8 mouse cellular contexts compared by ENCODE assay signal in genomic region chr7:102255954-102256353, GRCm38 (mm10). TPM values are rescaled to one million over a fixed set of nuclear protein-coding genes. Genes with fewer than 3 reads are reported as not detected.
DNase-seq lines count a peak whose midpoint lies in the region; ATAC-seq lines count a peak whose summit lies in the region.

Rhog (minus strand) TSS chr7:102256054.

- H3K36me3 ChIP-seq in lung, embryonic 15.5 days: no peaks in the 10 kb centered on the region
- no peaks in the 10 kb centered on the region for H3K36me3 ChIP-seq in embryonic facial prominence, embryonic 13.5 days
- H3K36me3 ChIP-seq in heart, embryonic 15.5 days: no peaks in the 10 kb centered on the region
- no peaks in the 10 kb centered on the region for H3K36me3 ChIP-seq in neural tube, embryonic 12.5 days

- no peak within 1 kb of the TSS for H3K27ac ChIP-seq in lung, embryonic 15.5 days
- H3K27ac ChIP-seq in embryonic facial prominence, embryonic 13.5 days: no peak within 1 kb of the TSS
- H3K27ac ChIP-seq in heart, embryonic 15.5 days: no peak within 1 kb of the TSS
- H3K27ac ChIP-seq in neural tube, embryonic 12.5 days: no peak within 1 kb of the TSS

- H3K9me3 ChIP-seq in lung, embryonic 15.5 days: no peaks in the 10 kb centered on the region
- H3K9me3 ChIP-seq in embryonic facial prominence, embryonic 13.5 days: no peaks in the 10 kb centered on the region
- no peaks in the 10 kb centered on the region for H3K9me3 ChIP-seq in heart, embryonic 15.5 days (replicated peaks)
- H3K9me3 ChIP-seq in neural tube, embryonic 12.5 days: no peaks in the 10 kb centered on the region

- ATAC-seq in lung, embryonic 15.5 days (ENCODE audit: borderline replicate concordance, extremely low read depth, low FRiP score, low TSS enrichment): no peak
- no peak for ATAC-seq in embryonic facial prominence, embryonic 13.5 days (ENCODE audit: insufficient number of reproducible peaks, insufficient read depth, low FRiP score, low TSS enrichment, low read depth)
- ATAC-seq in heart, embryonic 15.5 days (replicated peaks; ENCODE audit: insufficient number of reproducible peaks, insufficient read depth, low FRiP score, low read depth): no peak
- ATAC-seq in neural tube, embryonic 12.5 days (ENCODE audit: low FRiP score, low read depth): no peak

- H3K4me3 ChIP-seq in lung, embryonic 15.5 days: no peak within 1 kb of the TSS
- no peak within 1 kb of the TSS for H3K4me3 ChIP-seq in embryonic facial prominence, embryonic 13.5 days
- H3K4me3 ChIP-seq in heart, embryonic 15.5 days: no peak within 1 kb of the TSS
- no peak within 1 kb of the TSS for H3K4me3 ChIP-seq in neural tube, embryonic 12.5 days

- DNase-seq in lung, postnatal 14 days: no peak
- DNase-seq in left cerebral cortex, postnatal 25 days (ENCODE audit: low spot score in 2 of 2): no peak
- no peak for DNase-seq in cerebellum, adult 11 months
- no peak for DNase-seq in cerebellum, adult 11-12 months

- H3K27me3 ChIP-seq in lung, embryonic 15.5 days: no peaks in the 10 kb centered on the region
- no peaks in the 10 kb centered on the region for H3K27me3 ChIP-seq in embryonic facial prominence, embryonic 13.5 days
- H3K27me3 ChIP-seq in heart, embryonic 15.5 days: peaks cover 14% of the 10 kb centered on the region; the same call in 1 of the 2 replicates
- H3K27me3 ChIP-seq in neural tube, embryonic 12.5 days (replicated peaks): no peaks in the 10 kb centered on the region

- peaks cover 4% of the 10 kb centered on the region for H3K4me1 ChIP-seq in lung, embryonic 15.5 days
- H3K4me1 ChIP-seq in embryonic facial prominence, embryonic 13.5 days: no peaks in the 10 kb centered on the region
- no peaks in the 10 kb centered on the region; the same call in 1 of the 2 replicates for H3K4me1 ChIP-seq in heart, embryonic 15.5 days (replicated peaks)
- no peaks in the 10 kb centered on the region for H3K4me1 ChIP-seq in neural tube, embryonic 12.5 days

- intact Hi-C loops in left cerebral cortex, postnatal 25 days (cut with DNase I): no loop called here

- H3K4me2 ChIP-seq in lung, embryonic 15.5 days: no peak within 1 kb of the TSS
- no peak within 1 kb of the TSS for H3K4me2 ChIP-seq in embryonic facial prominence, embryonic 13.5 days
- H3K4me2 ChIP-seq in heart, embryonic 15.5 days: no peak within 1 kb of the TSS
- no peak within 1 kb of the TSS for H3K4me2 ChIP-seq in neural tube, embryonic 12.5 days (replicated peaks)

- H3K9ac ChIP-seq in lung, embryonic 15.5 days: no peak within 1 kb of the TSS
- H3K9ac ChIP-seq in embryonic facial prominence, embryonic 13.5 days: no peak within 1 kb of the TSS
- H3K9ac ChIP-seq in heart, embryonic 15.5 days: no peak within 1 kb of the TSS
- no peak within 1 kb of the TSS for H3K9ac ChIP-seq in neural tube, embryonic 12.5 days

- WGBS in lung, embryonic 15.5 days: 71% methylated on average over 3 of the region's 3 CpGs
- 74% methylated on average over 3 of the region's 3 CpGs for WGBS in embryonic facial prominence, embryonic 13.5 days
- WGBS in heart, embryonic 15.5 days: 72% methylated on average over 3 of the region's 3 CpGs
- 80% methylated on average over 3 of the region's 3 CpGs for WGBS in neural tube, embryonic 12.5 days

RNA-seq across cellular contexts. Expression of gene Rhog, which starts in this region (rescaled TPM):
- 72.8 and 74.5 TPM in 2 replicates for polyA plus RNA-seq in lung, embryonic 15.5 days (2015; fragmentation: Nextera tagmentation; extraction: Ambion mirVana)
- 59.5 and 60.7 TPM in 2 replicates for polyA plus RNA-seq in embryonic facial prominence, embryonic 13.5 days (2015; fragmentation: Nextera tagmentation; extraction: Ambion mirVana)
- 37.6 and 53.6 TPM in 2 replicates for polyA plus RNA-seq in heart, embryonic 15.5 days (2015; fragmentation: Nextera tagmentation; extraction: Ambion mirVana)
- 10 to 100 TPM; 22.7 to 23.5 TPM for total RNA-seq in left cerebral cortex, postnatal 25 days (2021)
- 28.2 and 28.3 TPM in 2 replicates for polyA plus RNA-seq in neural tube, embryonic 12.5 days (2016; fragmentation: Nextera tagmentation; extraction: Ambion mirVana)
